Mouse (Mus musculus) midbrain, embryonic 16.5 days (tissue): ENCODE measurements around the gene Cfd. TPM values are rescaled to one million over a fixed set of nuclear protein-coding genes. Genes with fewer than 3 reads are reported as not detected.
A peak's percentile ranks its signal among the peaks of the same experiment; 100 is the strongest.

Source experiments
- ATAC-seq: fragments of 200-750 bp; cut with Nextera tagmentation; 2 replicates; pipeline ENCODE4 v1.8.0; 2017; ENCODE audit warnings: moderate TSS enrichment
- H3K27ac ChIP-seq: fragments of 300-500 bp; sonication (generic); 2 replicates; pipeline ENCODE4 v1.5.1; 2014; ENCODE audit warnings: mild to moderate bottlenecking, low read length, mixed read lengths
- H3K27me3 ChIP-seq: fragments of 300-500 bp; sonication (generic); 2 replicates; pipeline ENCODE4 v1.6.1; 2014; ENCODE audit warnings: low read depth, low read length, mixed read lengths; ENCODE audit not compliant: control insufficient read depth, insufficient read depth
- H3K36me3 ChIP-seq: fragments of 300-500 bp; sonication (generic); 2 replicates; pipeline ENCODE4 v1.6.1; 2014; ENCODE audit warnings: mild to moderate bottlenecking, low read length, moderate library complexity, mixed read lengths; ENCODE audit not compliant: control insufficient read depth, insufficient read depth
- H3K4me1 ChIP-seq: fragments of 300-500 bp; sonication (generic); 2 replicates; pipeline ENCODE4 v1.6.1; 2014; ENCODE audit warnings: mild to moderate bottlenecking, low read length, mixed read lengths; ENCODE audit not compliant: control insufficient read depth, insufficient read depth
- H3K4me2 ChIP-seq: fragments of 300-500 bp; sonication (generic); 2 replicates; pipeline ENCODE4 v1.6.1; 2014; ENCODE audit warnings: mild to moderate bottlenecking, low read length, mixed read lengths
- H3K4me3 ChIP-seq: fragments of 300-500 bp; sonication (generic); 2 replicates; pipeline ENCODE4 v1.5.1; 2014; ENCODE audit warnings: low read depth, mild to moderate bottlenecking, low read length, moderate library complexity, mixed read lengths
- H3K9ac ChIP-seq: fragments of 300-500 bp; sonication (generic); 2 replicates; pipeline ENCODE4 v1.6.1; 2014; ENCODE audit warnings: low read depth, low read length, mixed read lengths
- H3K9me3 ChIP-seq: fragments of 300-500 bp; sonication (generic); replicated peaks from 2 replicates; pipeline ENCODE4 v1.6.1; 2014; ENCODE audit warnings: mild to moderate bottlenecking, low read length, mixed read lengths; ENCODE audit not compliant: control insufficient read depth, poor library complexity, severe bottlenecking
- WGBS: fragments of 180-500 bp; shearing (Covaris S2); extraction: QIAGEN DNeasy Blood & Tissue Kit; methylation state at CpG from one replicate; pipeline ENCODE4 v1.1.7; 2014; 5-methylcytosine and 5-hydroxymethylcytosine counted together
- polyA plus RNA-seq: library from polyadenylated mRNA; unstranded; fragments of >200 nt; fragmentation: Nextera tagmentation; extraction: Ambion mirVana; gene quantifications from 2 replicates; pipeline ENCODE4 v1.2.1, GENCODE M21; 2015

Gene Cfd
- polyA plus RNA-seq, 1 experiment from 2014 or later: 0.20 TPM

DNA sequence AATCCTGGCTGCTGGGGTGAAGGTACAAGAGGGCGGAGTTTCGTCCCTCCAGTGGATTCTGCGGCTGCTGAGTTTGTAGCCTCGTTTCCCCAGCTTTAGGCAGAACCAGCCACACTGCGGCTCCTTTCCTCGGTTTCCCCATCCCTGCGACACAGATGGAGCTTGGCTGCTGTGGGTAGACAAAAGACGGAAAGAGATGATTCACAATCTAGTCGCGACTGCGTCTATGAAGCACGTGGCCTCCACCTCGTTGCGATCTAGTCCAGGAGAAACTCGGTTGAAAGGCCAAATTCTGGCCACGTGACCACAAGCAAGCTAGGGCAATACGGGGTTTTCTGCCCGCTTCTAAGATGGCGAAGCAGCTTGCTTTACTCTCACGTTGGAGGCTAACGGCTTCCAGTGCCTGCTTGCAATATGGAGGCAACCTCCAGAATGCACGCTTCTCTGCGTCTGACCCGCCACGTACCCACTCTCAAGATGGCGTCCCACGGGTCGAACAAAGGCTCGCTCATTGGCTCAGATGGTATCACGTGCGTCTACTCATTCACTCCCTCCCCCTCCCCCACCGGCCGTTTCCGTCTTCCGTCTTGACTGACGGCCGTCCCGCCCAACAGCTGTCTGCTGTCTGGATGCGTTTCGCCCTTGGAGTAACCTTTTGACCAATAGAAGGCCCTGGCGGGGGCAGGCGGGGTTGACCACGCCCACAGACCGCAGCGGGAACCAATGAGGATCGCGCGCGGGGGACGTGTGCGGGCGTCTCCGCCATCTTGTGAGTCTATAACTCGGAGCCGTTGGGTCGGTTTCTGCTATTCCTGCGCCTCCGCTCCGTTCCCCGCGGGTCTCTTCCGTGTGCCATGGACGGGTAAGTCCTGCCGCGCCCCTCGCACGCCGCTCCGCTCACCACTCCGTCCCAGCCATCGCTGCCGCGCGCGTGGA lies 36.5 kb upstream of the Cfd start, which contains the start of gene Ptbp1:
Gene Ptbp1 (plus strand): TSS at position 568 of the 936 bp plus-strand sequence.
- Histone ChIP-seq H3K27ac (peak within 1 kb of the TSS; percentile 100), H3K9ac (peak within 1 kb of the TSS; percentile 95), H3K27me3 (no peaks in the 10 kb centered on the region), H3K4me2 (peak within 1 kb of the TSS; percentile 98), H3K9me3 (no peaks in the 10 kb centered on the region), H3K36me3 (peaks cover under 1% of the 10 kb centered on the region), H3K4me1 (peaks cover 55% of the 10 kb centered on the region), H3K4me3 (peak within 1 kb of the TSS; percentile 83)
- peak; percentile 95 for ATAC-seq
- WGBS: under 1% methylated on average over 75 of the region's 75 CpGs

DNA sequence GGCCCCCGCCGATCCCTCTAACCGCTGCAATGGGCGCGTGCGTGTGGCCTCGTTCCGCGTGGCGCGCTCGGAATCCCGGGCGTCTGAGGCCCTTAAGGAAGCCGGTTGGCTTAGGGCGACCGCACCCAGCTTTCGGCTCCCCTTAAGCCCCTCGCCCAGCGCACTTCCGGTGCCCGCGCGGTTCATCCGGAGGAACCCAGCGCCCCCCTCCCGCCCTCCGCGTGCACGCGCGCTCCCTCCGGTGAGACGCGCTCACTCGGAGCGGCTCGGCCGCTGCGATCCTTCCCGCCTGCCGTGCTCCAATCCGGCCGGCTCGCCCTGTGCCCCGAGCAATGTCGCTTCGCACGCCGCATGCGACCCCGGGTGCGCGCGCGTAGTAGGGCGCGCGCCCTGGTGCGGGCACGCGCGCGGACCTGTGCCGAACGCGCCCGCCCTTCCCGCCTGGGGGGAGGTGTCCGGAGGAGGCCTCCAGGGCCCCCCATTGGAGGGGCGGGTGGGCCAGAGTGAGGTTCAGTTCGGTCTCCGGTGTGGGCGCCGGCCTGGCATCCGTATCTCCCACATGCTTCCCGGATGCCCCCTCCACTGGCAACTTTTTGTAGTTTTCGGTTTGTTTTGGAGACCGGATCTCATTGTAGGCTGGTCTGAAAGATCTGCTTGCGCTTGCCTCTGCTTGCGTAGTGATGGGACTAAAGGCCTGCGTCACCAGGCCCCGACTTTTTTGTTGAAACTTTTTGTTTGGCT lies 35.7 kb upstream of the Cfd start:
- peak; percentile 44 for ATAC-seq
- no peaks in the 10 kb centered on the region for H3K27me3 ChIP-seq
- H3K4me1 ChIP-seq: peaks cover 55% of the 10 kb centered on the region
- peak overlapping the region; percentile 83 for H3K4me3 ChIP-seq
- H3K9ac ChIP-seq: peak overlapping the region; percentile 95
- peaks cover 9% of the 10 kb centered on the region for H3K36me3 ChIP-seq
- WGBS: under 1% methylated on average over 76 of the region's 83 CpGs
- peak overlapping the region; percentile 98 for H3K4me2 ChIP-seq
- no peaks in the 10 kb centered on the region for H3K9me3 ChIP-seq
- peak overlapping the region; percentile 100 for H3K27ac ChIP-seq

DNA sequence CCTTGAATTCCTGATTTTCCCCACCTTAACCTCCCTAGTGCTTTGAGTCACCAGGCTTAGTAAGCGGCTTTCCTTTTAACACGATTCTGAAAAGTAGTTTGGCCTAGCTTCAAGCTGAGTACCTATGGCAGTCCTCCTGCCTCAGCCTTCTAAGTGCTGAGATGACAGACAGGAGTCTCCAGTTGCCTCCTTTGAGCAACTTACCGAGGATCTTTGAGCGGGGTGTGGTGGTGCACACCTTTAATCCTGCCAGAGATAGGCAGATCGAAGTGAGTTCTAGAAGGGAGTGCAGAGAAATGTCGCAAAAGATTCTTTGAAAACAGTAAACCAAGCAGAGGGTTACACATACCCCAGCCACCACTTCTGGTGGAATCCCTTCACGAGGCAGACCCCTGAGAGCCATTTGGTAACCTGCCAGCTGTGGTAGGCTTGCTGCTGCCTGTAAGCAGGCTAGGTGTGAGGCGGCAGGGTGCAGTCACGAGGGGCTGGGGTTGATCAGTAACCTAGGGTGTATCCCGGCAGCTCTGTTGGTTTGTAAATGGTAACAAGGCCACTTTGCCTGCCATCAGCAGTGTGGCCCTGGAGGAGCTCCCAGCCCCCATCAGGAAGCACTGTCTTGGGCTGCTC lies 35.0 kb upstream of the Cfd start:
- no peaks in the 10 kb centered on the region for H3K27me3 ChIP-seq
- 4% methylated on average over 10 of the region's 10 CpGs for WGBS
- peak overlapping the region; percentile 83 for H3K4me3 ChIP-seq
- H3K36me3 ChIP-seq: peaks cover 16% of the 10 kb centered on the region
- H3K4me1 ChIP-seq: peaks cover 55% of the 10 kb centered on the region
- H3K9me3 ChIP-seq: no peaks in the 10 kb centered on the region
- peak overlapping the region; percentile 95 for H3K9ac ChIP-seq
- ATAC-seq: no peak
- H3K4me2 ChIP-seq: peak overlapping the region; percentile 98
- H3K27ac ChIP-seq: peak overlapping the region; percentile 100

DNA sequence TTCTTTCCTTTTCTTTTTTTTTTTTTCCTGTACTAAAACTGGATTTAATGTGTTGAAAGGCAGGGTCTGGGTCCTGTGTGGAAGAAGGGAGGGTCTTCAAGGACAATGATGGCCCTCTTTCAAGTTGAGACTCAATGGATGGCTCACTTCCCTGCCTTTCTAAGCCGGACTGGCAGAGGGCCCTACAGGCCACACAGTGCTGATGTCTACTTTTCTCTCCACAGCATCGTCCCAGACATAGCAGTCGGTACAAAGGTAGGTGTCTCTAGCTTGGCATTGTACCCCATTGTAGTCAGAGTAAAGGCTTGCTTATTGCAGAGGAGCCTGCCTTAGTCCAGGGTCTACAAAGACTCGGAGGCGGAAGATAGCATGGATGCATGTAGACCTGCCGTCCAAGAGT lies 34.4 kb upstream of the Cfd start:
- Histone ChIP-seq H3K4me1 (peaks cover 53% of the 10 kb centered on the region), H3K36me3 (peaks cover 22% of the 10 kb centered on the region), H3K9me3 (no peaks in the 10 kb centered on the region), H3K27ac (no peak overlapping the region), H3K4me3 (peak overlapping the region; percentile 83), H3K9ac (peak overlapping the region; percentile 95), H3K4me2 (peak overlapping the region; percentile 98), H3K27me3 (no peaks in the 10 kb centered on the region)
- ATAC-seq: no peak
- 42% methylated on average over 6 of the region's 6 CpGs for WGBS

DNA sequence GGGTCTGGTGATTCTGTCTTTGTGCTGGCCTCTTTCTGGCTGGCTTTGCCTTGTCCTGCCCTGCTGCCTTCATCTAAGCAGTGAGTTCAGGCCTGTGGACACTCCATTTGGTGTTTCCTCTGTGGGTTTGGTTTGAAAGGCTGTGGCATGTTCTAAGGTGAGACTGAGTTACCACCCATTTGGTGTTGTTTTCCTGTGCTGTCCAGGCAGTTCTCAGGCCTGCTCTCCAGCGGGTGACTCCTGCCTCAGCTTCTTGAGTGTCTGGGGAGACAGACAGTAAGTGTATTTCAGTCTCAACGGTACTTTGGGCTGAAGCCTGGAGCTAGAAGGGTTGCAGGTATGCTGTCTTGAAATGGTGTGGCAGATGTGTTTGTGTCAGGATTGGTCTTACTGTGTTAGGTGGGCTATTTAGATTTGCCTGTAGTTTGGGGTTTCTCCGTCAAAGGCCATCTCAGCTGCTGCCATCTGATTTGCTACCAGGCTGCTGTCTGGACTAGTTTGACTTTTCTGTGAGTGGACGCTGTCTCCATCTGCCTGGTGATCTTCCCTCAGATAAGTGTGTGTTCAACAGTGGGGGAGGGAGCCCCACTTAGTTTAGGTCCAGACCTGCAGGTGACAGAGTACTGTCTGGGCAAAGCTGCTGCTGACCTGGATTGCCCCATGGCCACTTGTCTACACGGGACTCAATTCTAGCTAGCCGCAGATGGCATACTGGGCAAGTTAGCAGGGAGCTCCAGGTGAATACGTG lies 33.8 kb upstream of the Cfd start:
- H3K27me3 ChIP-seq: no peaks in the 10 kb centered on the region
- ATAC-seq: no peak
- H3K9ac ChIP-seq: peak overlapping the region; percentile 95
- H3K4me3 ChIP-seq: peak overlapping the region; percentile 83
- H3K4me1 ChIP-seq: peaks cover 47% of the 10 kb centered on the region
- no peaks in the 10 kb centered on the region for H3K9me3 ChIP-seq
- peak overlapping the region; percentile 98 for H3K4me2 ChIP-seq
- WGBS: 56% methylated on average over 7 of the region's 7 CpGs
- H3K36me3 ChIP-seq: peaks cover 27% of the 10 kb centered on the region
- H3K27ac ChIP-seq: no peak overlapping the region; the same call in 1 of the 2 replicates

DNA sequence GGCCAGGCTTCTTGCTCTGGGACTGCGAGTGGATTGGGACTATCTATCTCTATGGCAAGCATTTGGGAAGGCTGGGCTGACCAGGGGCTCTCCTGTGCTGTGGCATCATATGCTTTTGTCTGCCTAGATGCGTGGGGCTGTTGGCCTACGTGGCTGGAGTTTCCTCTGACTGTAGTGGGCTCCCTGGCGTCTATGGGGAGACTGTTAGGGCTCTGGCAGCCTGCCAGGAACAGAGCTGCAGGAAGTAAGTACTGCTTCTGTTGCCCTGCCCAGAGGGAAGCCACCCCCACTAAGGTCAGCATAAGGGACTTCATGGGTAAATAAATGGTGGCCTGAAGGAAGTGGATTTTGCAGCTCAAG lies 33.2 kb upstream of the Cfd start:
- no peaks in the 10 kb centered on the region for H3K27me3 ChIP-seq
- peak overlapping the region; percentile 31 for H3K27ac ChIP-seq
- no peaks in the 10 kb centered on the region for H3K9me3 ChIP-seq
- peak overlapping the region; percentile 98 for H3K4me2 ChIP-seq
- H3K9ac ChIP-seq: peak overlapping the region; percentile 47; the same call in 1 of the 2 replicates
- 36% methylated on average over 4 of the region's 4 CpGs for WGBS
- ATAC-seq: no peak
- H3K36me3 ChIP-seq: peaks cover 31% of the 10 kb centered on the region
- H3K4me3 ChIP-seq: peak overlapping the region; percentile 83
- H3K4me1 ChIP-seq: peaks cover 42% of the 10 kb centered on the region

DNA sequence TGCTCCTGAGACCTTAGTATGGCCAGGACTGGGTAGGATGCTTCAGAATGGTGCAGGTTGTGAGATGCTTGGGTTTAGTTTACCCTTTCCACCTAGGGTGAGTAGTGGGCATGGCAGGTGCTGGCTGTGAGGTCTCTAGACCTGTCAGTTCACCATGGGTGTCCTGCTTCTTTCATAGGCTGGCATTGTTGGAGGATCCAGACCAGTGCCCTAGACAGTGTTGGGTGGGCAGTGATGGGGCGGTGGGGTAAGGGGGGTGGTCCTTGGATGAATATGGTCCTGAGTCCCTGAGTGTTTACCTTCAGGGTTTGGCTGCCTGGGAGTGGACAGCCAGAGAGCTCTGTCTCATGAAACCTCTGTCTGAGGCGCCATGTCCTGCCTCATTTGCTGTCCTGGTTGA lies 32.8 kb upstream of the Cfd start:
- Histone ChIP-seq H3K4me1 (peaks cover 37% of the 10 kb centered on the region), H3K27me3 (no peaks in the 10 kb centered on the region), H3K27ac (peak overlapping the region; percentile 31), H3K9ac (peak overlapping the region; percentile 47; the same call in 1 of the 2 replicates), H3K36me3 (peaks cover 35% of the 10 kb centered on the region), H3K4me2 (peak overlapping the region; percentile 98), H3K4me3 (no peak overlapping the region), H3K9me3 (no peaks in the 10 kb centered on the region)
- ATAC-seq: no peak
- WGBS: 75% methylated on average over 2 of the region's 2 CpGs

DNA sequence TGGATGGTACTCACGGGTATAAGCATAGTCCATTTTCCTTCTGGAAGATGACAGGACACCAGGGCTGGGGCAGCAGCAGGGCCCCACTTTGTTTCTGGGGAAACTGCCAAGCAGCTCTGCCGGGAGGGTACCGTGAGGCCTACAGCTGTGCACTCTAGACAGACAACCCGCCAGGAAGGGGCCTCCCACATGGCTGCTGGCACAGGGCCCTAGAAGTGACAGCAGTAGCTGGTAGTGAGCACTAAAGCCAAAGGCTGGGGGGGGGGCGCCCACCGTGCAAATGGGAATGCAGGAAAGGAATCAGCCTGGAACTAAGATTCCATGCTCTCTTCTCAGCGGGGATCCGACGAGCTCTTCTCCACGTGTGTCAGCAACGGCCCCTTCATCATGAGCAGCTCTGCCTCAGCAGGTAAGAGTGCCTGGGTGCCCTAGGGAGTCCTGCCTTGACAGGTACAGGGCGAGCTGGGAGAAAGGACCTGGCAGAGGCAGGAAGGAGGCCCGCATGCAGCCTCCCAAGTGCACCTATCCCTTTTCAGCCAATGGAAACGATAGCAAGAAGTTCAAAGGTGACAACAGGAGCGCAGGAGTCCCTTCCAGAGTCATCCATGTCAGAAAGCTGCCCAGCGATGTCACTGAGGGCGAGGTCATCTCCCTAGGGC lies 32.1 kb upstream of the Cfd start:
- Histone ChIP-seq H3K36me3 (peaks cover 37% of the 10 kb centered on the region), H3K4me1 (peaks cover 33% of the 10 kb centered on the region)
- ATAC-seq: no peak

More for the DNA sequence above, 32.1 kb upstream of the Cfd start:
- H3K27me3 ChIP-seq: no peaks in the 10 kb centered on the region
- no peaks in the 10 kb centered on the region for H3K9me3 ChIP-seq
- peak overlapping the region; percentile 31; the same call in 1 of the 2 replicates for H3K27ac ChIP-seq
- 0 out of 2 replicates have a peak overlapping the region, but pooled peaks have one; percentile 28 for H3K9ac ChIP-seq
- no peak overlapping the region for H3K4me3 ChIP-seq
- H3K4me2 ChIP-seq: peak overlapping the region; percentile 98
- 45% methylated on average over 17 of the region's 17 CpGs for WGBS
